Mouse (Mus musculus): ENCODE measurements around the gene Tmem132b. TPM values are rescaled to one million over a fixed set of nuclear protein-coding genes. Genes with fewer than 3 reads are reported as not detected.

Gene Tmem132b
- polyA plus RNA-seq, 1 experiment from 2014 or later, result not detected

DNA sequence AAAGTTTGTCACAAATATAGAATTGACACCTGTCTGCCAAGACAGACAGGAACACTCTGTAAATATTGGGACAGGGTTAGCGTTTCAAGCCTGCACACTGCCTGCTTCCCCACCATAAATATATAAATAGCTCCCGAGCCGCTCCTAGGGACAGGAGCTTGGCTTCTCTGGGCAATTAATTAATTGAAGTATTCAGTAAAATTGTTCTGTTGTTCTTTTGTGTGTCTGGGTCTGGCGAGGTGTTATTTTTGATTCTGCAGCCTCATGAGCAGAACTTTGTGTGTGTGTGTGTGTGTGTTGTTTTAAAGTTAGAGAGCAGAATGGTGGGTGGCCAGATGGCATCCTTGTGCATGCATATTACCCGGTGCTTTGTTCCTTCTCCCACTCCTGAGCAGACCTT is 24.2 kb downstream of the Tmem132b start:
- ATAC-seq, result no peak
- TF ChIP-seq CTCF (IDR thresholded peaks at IDR 0.05) (no peak), EP300 (IDR thresholded peaks at IDR 0.05) (no peak)
- H3K27ac ChIP-seq (ENCODE audit: low read length), result no peak overlapping the region
- H3K9me3 ChIP-seq (ENCODE audit: low read length), result no peaks in the 10 kb centered on the region
- 69% methylated on average over 5 of the region's 5 CpGs for WGBS
- no peak overlapping the region for H3K4me2 ChIP-seq (replicated peaks; ENCODE audit: low read depth, low read length)
- H3K9ac ChIP-seq (replicated peaks; ENCODE audit: low read depth), result no peak overlapping the region
- H3K4me3 ChIP-seq (ENCODE audit: low read depth, low read length), result no peak overlapping the region
- H3K4me1 ChIP-seq (ENCODE audit: insufficient read depth, low read depth, low read length), result no peaks in the 10 kb centered on the region
- no peak for DNase-seq (ENCODE audit: low spot score)
- no peaks in the 10 kb centered on the region for H3K27me3 ChIP-seq (replicated peaks; ENCODE audit: insufficient read depth, low read length)
- no peaks in the 10 kb centered on the region for H3K36me3 ChIP-seq (ENCODE audit: insufficient read depth, low read length)

DNA sequence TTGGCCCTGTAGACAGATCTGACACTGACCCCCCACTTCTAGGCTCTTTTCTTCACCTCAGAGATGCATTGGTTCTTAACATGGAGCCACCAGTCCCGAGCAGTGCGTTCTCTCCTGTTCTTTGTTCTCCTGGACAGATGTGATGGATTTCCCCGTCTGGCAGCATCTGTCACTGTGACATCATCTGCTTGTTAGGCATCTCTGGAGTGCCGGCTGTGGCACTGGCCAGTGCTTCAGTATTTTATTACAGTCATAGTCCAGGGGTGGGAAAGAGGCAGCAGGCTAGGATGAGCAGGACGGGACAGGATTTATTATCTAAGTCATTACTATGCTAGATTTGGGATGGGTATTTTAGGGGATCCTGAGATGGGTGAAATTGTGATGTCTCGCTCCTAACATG is 31.9 kb downstream of the Tmem132b start:
- TF ChIP-seq CTCF (IDR thresholded peaks at IDR 0.05) (no peak), EP300 (IDR thresholded peaks at IDR 0.05) (no peak)
- DNase-seq (ENCODE audit: low spot score) (no peak), ATAC-seq (no peak)
- Histone ChIP-seq H3K4me3 (ENCODE audit: low read depth, low read length) (no peak overlapping the region), H3K27me3 (replicated peaks; ENCODE audit: insufficient read depth, low read length) (no peaks in the 10 kb centered on the region), H3K9me3 (ENCODE audit: low read length) (no peaks in the 10 kb centered on the region), H3K9ac (replicated peaks; ENCODE audit: low read depth) (no peak overlapping the region), H3K4me1 (ENCODE audit: insufficient read depth, low read depth, low read length) (no peaks in the 10 kb centered on the region), H3K4me2 (replicated peaks; ENCODE audit: low read depth, low read length) (no peak overlapping the region), H3K36me3 (ENCODE audit: insufficient read depth, low read length) (no peaks in the 10 kb centered on the region), H3K27ac (ENCODE audit: low read length) (no peak overlapping the region)
- WGBS, result 36% methylated on average over 6 of the region's 6 CpGs

DNA sequence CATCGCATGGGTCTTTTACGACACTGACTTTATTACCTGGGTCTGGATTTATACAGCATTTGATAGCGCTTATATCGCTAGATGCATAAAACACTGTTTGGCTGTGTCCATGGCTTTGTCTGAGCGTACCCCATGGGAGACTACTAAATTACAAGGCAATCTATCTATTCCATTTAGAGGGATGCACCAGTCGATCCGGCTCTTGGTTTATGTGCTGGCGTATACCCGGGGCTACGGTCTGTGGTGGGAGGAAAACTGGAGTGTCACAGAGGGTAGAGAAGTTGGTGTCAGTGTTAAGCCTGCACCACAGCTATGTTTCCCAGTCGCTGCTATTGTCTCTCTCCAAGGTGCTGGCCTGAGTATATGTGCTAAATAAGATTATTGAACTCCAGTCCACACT is 34.2 kb downstream of the Tmem132b start:
- no peaks in the 10 kb centered on the region for H3K36me3 ChIP-seq (ENCODE audit: insufficient read depth, low read length)
- DNase-seq (ENCODE audit: low spot score), result no peak
- WGBS, result 79% methylated on average over 11 of the region's 11 CpGs
- H3K4me3 ChIP-seq (ENCODE audit: low read depth, low read length), result no peak overlapping the region
- H3K9ac ChIP-seq (replicated peaks; ENCODE audit: low read depth), result no peak overlapping the region
- no peaks in the 10 kb centered on the region for H3K27me3 ChIP-seq (replicated peaks; ENCODE audit: insufficient read depth, low read length)
- no peaks in the 10 kb centered on the region for H3K9me3 ChIP-seq (ENCODE audit: low read length)
- no peak overlapping the region for H3K4me2 ChIP-seq (replicated peaks; ENCODE audit: low read depth, low read length)
- ATAC-seq, result no peak
- no peaks in the 10 kb centered on the region for H3K4me1 ChIP-seq (ENCODE audit: insufficient read depth, low read depth, low read length)
- TF ChIP-seq EP300 (IDR thresholded peaks at IDR 0.05) (no peak), CTCF (IDR thresholded peaks at IDR 0.05) (no peak)
- no peak overlapping the region for H3K27ac ChIP-seq (ENCODE audit: low read length)

DNA sequence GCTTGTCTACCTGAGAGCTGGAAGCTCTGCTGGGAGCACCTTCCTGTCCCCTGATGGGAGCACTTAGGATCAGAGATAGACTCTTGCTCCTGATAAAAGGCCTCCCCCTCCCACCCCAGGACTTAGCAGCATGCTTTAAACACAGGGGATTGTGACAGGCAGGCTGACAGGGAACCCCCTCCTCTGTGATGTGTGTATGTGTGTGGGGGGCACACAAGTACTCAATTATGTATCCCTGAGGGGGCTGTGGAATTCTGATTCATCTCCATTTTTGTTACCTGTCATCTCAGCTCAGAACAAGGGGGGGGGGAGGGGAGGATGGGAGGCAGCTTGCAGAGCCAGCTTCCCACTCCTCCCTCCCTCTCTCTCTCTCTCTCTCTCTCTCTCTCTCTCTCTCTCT is 36.9 kb downstream of the Tmem132b start:
- H3K27me3 ChIP-seq (replicated peaks; ENCODE audit: insufficient read depth, low read length), result no peaks in the 10 kb centered on the region
- no peak overlapping the region for H3K27ac ChIP-seq (ENCODE audit: low read length)
- no peak overlapping the region for H3K9ac ChIP-seq (replicated peaks; ENCODE audit: low read depth)
- H3K4me2 ChIP-seq (replicated peaks; ENCODE audit: low read depth, low read length), result no peak overlapping the region
- DNase-seq (ENCODE audit: low spot score) (no peak), ATAC-seq (no peak)
- H3K4me3 ChIP-seq (ENCODE audit: low read depth, low read length), result no peak overlapping the region
- H3K36me3 ChIP-seq (ENCODE audit: insufficient read depth, low read length), result no peaks in the 10 kb centered on the region
- TF ChIP-seq EP300 (IDR thresholded peaks at IDR 0.05) (no peak), CTCF (IDR thresholded peaks at IDR 0.05) (no peak)
- no peaks in the 10 kb centered on the region for H3K9me3 ChIP-seq (ENCODE audit: low read length)
- no peaks in the 10 kb centered on the region for H3K4me1 ChIP-seq (ENCODE audit: insufficient read depth, low read depth, low read length)

DNA sequence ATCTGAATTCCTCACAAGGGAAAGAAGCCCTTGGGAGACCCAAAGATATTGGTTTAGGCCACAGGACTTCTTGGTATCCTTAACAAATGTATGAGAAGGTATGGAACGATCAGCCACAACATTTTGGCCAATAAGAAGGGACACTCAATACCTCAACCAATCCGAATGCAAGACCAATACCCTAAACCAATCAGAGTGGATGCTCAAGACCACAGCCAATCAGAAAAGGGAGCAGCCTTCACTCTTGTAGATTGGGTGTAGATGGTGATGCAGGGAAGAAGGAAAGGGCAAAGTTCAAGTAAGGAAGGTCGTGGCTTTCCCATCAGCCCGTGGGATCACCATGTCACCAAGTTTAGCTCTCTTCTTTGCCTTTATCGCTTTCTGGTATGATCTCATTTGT is 40.4 kb downstream of the Tmem132b start:
- Histone ChIP-seq H3K27me3 (replicated peaks; ENCODE audit: insufficient read depth, low read length) (no peaks in the 10 kb centered on the region), H3K4me3 (ENCODE audit: low read depth, low read length) (no peak overlapping the region), H3K9me3 (ENCODE audit: low read length) (no peaks in the 10 kb centered on the region), H3K4me2 (replicated peaks; ENCODE audit: low read depth, low read length) (no peak overlapping the region), H3K9ac (replicated peaks; ENCODE audit: low read depth) (no peak overlapping the region), H3K4me1 (ENCODE audit: insufficient read depth, low read depth, low read length) (no peaks in the 10 kb centered on the region), H3K36me3 (ENCODE audit: insufficient read depth, low read length) (no peaks in the 10 kb centered on the region), H3K27ac (ENCODE audit: low read length) (no peak overlapping the region)
- no peak for ATAC-seq
- TF ChIP-seq EP300 (IDR thresholded peaks at IDR 0.05) (no peak), CTCF (IDR thresholded peaks at IDR 0.05) (no peak)
- 87% methylated on average over 5 of the region's 5 CpGs for WGBS
- DNase-seq (ENCODE audit: low spot score), result no peak

DNA sequence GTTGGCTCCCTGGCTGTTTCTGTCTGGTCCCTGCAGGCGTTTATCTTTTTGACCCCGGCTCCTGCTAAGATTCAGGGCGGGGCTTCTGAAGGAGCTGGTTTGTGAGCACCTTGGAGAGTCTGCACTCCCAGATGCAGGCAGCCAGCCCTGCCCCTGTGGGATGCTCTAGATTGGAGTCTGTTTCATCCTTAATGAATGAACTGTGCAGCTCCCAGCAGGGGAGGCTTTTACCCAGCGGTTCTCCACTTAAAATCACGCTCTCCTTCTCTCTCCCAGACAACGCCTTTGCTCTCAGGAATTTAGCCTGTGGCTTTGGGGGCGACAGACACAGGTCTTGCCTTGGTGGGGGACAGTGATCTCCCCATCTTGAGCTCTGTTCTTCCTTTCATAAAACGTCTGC is 43.3 kb downstream of the Tmem132b start:
- WGBS, result 11% methylated on average over 8 of the region's 8 CpGs
- no peak overlapping the region for H3K4me3 ChIP-seq (ENCODE audit: low read depth, low read length)
- H3K27me3 ChIP-seq (replicated peaks; ENCODE audit: insufficient read depth, low read length), result no peaks in the 10 kb centered on the region
- no peak for TF ChIP-seq CTCF (IDR thresholded peaks at IDR 0.05)
- no peak for TF ChIP-seq EP300 (IDR thresholded peaks at IDR 0.05)
- no peak overlapping the region for H3K27ac ChIP-seq (ENCODE audit: low read length)
- DNase-seq (ENCODE audit: low spot score), result no peak
- H3K36me3 ChIP-seq (ENCODE audit: insufficient read depth, low read length), result no peaks in the 10 kb centered on the region
- no peak overlapping the region for H3K4me2 ChIP-seq (replicated peaks; ENCODE audit: low read depth, low read length)
- no peak for ATAC-seq
- no peaks in the 10 kb centered on the region for H3K9me3 ChIP-seq (ENCODE audit: low read length)
- no peak overlapping the region for H3K9ac ChIP-seq (replicated peaks; ENCODE audit: low read depth)
- H3K4me1 ChIP-seq (ENCODE audit: insufficient read depth, low read depth, low read length), result no peaks in the 10 kb centered on the region

DNA sequence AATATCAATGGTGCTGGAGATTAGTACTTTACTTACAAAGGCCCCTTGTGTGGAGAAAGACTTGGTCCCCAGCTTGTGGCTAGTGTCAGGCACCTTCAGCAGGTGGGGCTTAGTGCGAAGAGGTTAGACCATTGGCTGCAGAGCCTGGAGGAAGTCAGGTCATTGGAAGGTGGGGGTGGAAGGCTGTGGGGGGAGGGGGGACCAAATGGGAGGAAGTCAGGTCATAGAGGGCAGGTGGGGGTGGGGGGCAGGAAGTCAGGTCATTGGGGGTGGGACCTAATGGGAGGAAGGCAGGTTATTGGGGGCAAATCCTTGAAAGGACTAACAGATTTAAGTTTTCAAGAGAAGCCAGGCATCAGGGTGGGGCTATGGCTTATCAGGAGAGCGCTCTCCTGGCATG is 44.3 kb downstream of the Tmem132b start:
- ATAC-seq, result no peak
- WGBS, result 58% methylated on average over 2 of the region's 2 CpGs
- Histone ChIP-seq H3K27me3 (replicated peaks; ENCODE audit: insufficient read depth, low read length) (no peaks in the 10 kb centered on the region), H3K4me2 (replicated peaks; ENCODE audit: low read depth, low read length) (no peak overlapping the region), H3K4me3 (ENCODE audit: low read depth, low read length) (no peak overlapping the region), H3K36me3 (ENCODE audit: insufficient read depth, low read length) (no peaks in the 10 kb centered on the region), H3K4me1 (ENCODE audit: insufficient read depth, low read depth, low read length) (no peaks in the 10 kb centered on the region), H3K27ac (ENCODE audit: low read length) (no peak overlapping the region), H3K9me3 (ENCODE audit: low read length) (no peaks in the 10 kb centered on the region), H3K9ac (replicated peaks; ENCODE audit: low read depth) (no peak overlapping the region)
- no peak for TF ChIP-seq CTCF (IDR thresholded peaks at IDR 0.05)
- DNase-seq (ENCODE audit: low spot score), result no peak

All from lung, postnatal 0 days (tissue).